Mouse (Mus musculus) intestine, embryonic 16.5 days (tissue): ENCODE results near the gene Cd47. TPM values are rescaled to one million over a fixed set of nuclear protein-coding genes. Genes with fewer than 3 reads are reported as not detected.
A peak's percentile ranks its signal among the peaks of the same experiment; 100 is the strongest.

ENCODE experiments used
- ATAC-seq: fragments of 200-750 bp; cut with Nextera tagmentation; 2 replicates; pipeline ENCODE4 v1.8.0; 2017; ENCODE audit warnings: moderate TSS enrichment, moderate library complexity
- H3K27ac ChIP-seq: fragments of 300-500 bp; sonication (generic); 2 replicates; pipeline ENCODE4 v1.5.1; 2014; ENCODE audit warnings: mild to moderate bottlenecking, low read length
- H3K27me3 ChIP-seq: fragments of 300-500 bp; sonication (generic); replicated peaks from 2 replicates; pipeline ENCODE4 v1.6.1; 2014; ENCODE audit warnings: low read length, control low read depth, mixed read lengths; ENCODE audit not compliant: control insufficient read depth, insufficient read depth
- H3K36me3 ChIP-seq: fragments of 300-500 bp; sonication (generic); 2 replicates; pipeline ENCODE4 v1.6.1; 2014; ENCODE audit warnings: low read length, control low read depth; ENCODE audit not compliant: control insufficient read depth, insufficient read depth
- H3K4me1 ChIP-seq: fragments of 300-500 bp; sonication (generic); 2 replicates; pipeline ENCODE4 v1.6.1; 2014; ENCODE audit warnings: low read length, control low read depth, mixed read lengths; ENCODE audit not compliant: control insufficient read depth, insufficient read depth
- H3K4me2 ChIP-seq: fragments of 300-500 bp; sonication (generic); 2 replicates; pipeline ENCODE4 v1.6.1; 2014; ENCODE audit warnings: low read depth, low read length, control low read depth
- H3K4me3 ChIP-seq: fragments of 300-500 bp; sonication (generic); 2 replicates; pipeline ENCODE4 v1.5.1; 2014; ENCODE audit warnings: mild to moderate bottlenecking, low read length
- H3K9ac ChIP-seq: fragments of 300-500 bp; sonication (generic); 2 replicates; pipeline ENCODE4 v1.6.1; 2014; ENCODE audit warnings: low read depth, low read length
- H3K9me3 ChIP-seq: fragments of 300-500 bp; sonication (generic); 2 replicates; pipeline ENCODE4 v1.6.1; 2016; ENCODE audit warnings: low read length, control low read depth; ENCODE audit not compliant: control insufficient read depth
- WGBS: fragments of 180-500 bp; shearing (Covaris S2); extraction: QIAGEN DNeasy Blood & Tissue Kit; methylation state at CpG from one replicate; pipeline ENCODE4 v1.1.7; 2014; 5-methylcytosine and 5-hydroxymethylcytosine counted together
- polyA plus RNA-seq: library from polyadenylated mRNA; unstranded; fragments of >200 nt; fragmentation: Nextera tagmentation; extraction: Ambion mirVana; gene quantifications from 2 replicates; pipeline ENCODE4 v1.2.1, GENCODE M21; 2015

Cd47 gene
- polyA plus RNA-seq, 1 experiment from 2014 or later, result 80.3 TPM

DNA sequence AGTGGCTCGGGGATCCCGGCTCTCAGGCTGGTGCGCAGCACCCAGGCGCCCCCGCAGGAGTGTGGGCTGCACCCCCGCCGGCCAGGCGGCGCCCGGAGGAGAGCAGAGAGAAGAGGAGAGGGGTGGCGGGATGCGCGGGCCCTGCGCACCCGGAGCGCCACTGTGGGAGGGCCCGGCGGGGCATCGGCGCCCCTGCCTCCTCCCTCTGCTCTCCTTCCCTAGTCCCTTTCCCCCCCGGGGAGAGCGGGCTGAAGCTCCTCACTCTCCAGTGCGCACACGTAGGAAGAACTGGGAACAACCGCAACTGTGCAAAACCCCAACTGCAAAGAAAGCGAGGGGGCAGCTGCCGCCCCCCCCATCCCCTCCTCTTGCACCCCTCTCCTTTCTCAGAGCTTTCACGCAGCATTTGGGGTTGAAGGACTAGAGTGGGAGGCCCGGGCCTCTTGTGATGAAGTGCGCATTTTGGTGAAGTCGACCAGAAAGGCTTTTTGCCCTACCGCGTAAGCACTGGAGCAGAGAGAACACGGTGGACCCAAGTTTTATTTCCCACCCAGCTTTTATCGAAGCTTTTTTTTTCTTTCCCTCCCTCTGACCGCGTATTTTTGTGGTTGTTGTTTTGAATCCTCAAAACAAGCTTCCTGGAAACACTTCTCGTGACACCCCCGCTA, 55.6 kb downstream of the Cd47 start:
- H3K27me3 ChIP-seq, result no peaks in the 10 kb centered on the region
- H3K4me1 ChIP-seq, result peaks cover 20% of the 10 kb centered on the region
- H3K36me3 ChIP-seq, result no peaks in the 10 kb centered on the region
- ATAC-seq, result peak; percentile 79
- H3K4me3 ChIP-seq, result peak overlapping the region; percentile 92
- peak overlapping the region; percentile 99 for H3K27ac ChIP-seq
- H3K9me3 ChIP-seq, result no peaks in the 10 kb centered on the region
- H3K4me2 ChIP-seq, result peak overlapping the region; percentile 71
- peak overlapping the region; percentile 93 for H3K9ac ChIP-seq
- 1% methylated on average over 26 of the region's 39 CpGs for WGBS

DNA sequence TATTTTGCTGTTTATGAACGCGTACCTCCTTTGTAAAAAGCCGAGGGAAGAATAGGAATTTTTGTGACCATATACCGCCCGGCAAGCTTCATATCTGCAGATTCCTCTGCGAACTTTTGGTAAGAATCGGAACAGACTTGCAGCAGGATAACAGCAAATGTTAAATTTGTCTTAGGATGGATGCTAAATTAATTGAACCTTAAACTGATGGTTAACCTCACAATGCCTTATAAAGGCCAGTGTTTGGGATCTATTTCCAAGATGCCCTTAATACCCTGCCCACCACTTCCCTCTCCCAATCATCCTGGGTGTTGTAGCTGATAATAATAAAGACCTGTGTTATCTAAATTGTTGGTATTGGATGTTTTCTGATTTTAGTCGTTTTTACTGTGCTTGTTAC, 56.3 kb downstream of the Cd47 start:
- Histone ChIP-seq H3K4me2 (peak overlapping the region; percentile 71), H3K36me3 (no peaks in the 10 kb centered on the region), H3K4me1 (peaks cover 20% of the 10 kb centered on the region), H3K27me3 (no peaks in the 10 kb centered on the region), H3K9me3 (no peaks in the 10 kb centered on the region), H3K4me3 (peak overlapping the region; percentile 92), H3K27ac (no peak overlapping the region), H3K9ac (peak overlapping the region; percentile 93)
- 15% methylated on average over 8 of the region's 8 CpGs for WGBS
- ATAC-seq, result no peak

DNA sequence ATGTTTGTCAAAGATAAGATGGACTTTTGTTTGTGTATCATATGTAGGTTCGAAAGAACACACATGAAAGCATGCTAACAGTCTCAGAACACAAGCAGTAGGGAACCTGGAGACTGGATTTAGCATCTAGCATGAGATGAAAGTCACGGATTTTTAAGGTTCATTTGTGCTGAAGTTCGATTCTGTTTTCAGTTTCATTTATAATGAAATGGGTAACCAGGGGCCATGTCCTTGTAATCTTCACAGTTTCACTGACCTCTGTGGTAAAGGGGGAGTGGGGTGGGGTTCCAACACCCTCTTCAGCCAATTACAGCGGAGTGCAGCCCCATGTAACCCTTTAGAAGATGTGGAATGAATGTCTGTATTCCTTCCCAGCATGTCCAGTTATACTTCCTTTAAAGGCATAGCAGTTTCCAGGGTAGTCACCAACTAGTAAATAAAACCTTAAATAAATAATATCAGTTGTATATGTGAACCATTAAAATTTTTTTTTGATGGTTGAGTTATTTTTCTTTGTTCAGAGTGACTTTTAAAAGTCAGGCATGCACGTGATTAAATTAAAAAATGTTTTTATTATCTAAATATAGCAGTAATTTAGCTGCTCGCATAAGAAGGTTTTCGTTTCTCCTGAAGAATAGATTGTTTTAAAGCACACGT, 57.3 kb downstream of the Cd47 start:
- Histone ChIP-seq H3K27ac (no peak overlapping the region), H3K4me2 (peak overlapping the region; percentile 44), H3K36me3 (no peaks in the 10 kb centered on the region), H3K27me3 (no peaks in the 10 kb centered on the region), H3K4me1 (peaks cover 20% of the 10 kb centered on the region), H3K4me3 (peak overlapping the region; percentile 22), H3K9me3 (no peaks in the 10 kb centered on the region), H3K9ac (peak overlapping the region; percentile 15; the same call in 1 of the 2 replicates)
- ATAC-seq, result no peak
- WGBS, result 63% methylated on average over 8 of the region's 8 CpGs

DNA sequence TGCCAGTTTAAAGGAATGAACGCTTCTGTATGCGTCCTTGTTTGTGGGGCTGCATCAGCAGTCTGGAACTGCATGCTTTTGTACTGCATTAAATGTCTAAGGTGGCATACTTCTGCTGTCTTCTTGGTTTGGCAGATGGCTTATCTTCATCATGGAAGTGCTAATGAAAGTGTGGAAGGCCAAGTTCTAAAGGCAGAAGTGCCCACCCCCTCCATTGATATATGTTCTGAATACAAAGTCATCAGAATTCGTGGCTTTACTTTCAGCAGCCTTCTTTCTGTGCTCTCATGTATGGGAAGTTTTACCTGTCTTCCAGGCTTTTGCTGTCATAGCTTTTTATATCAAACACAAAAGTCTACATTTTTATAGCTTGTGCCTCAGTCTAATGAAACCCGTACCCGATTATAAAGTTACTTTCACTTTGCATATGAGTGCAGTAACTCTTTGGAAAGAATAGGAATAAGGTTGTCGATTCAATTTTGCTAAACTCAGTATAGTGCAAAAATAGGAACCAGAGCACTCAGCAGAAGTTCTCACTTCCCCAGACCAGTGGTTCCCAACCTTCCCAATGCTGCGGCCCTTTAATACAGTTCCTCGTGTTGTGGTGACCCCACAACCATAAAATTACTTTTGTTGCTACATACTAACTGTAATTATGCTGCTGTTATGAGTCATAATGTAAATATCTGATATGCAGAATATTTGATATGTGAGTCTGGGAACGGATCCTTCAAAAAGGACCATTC, 58.0 kb downstream of the Cd47 start:
- Histone ChIP-seq H3K27me3 (no peaks in the 10 kb centered on the region), H3K36me3 (no peaks in the 10 kb centered on the region), H3K9ac (peak overlapping the region; percentile 15), H3K4me3 (peak overlapping the region; percentile 22), H3K4me2 (peak overlapping the region; percentile 44), H3K4me1 (peaks cover 20% of the 10 kb centered on the region), H3K9me3 (no peaks in the 10 kb centered on the region), H3K27ac (peak overlapping the region; percentile 35)
- 53% methylated on average over 9 of the region's 9 CpGs for WGBS
- ATAC-seq, result no peak

- H3K27ac ChIP-seq, result peak overlapping the region; percentile 35
- peak overlapping the region; percentile 22; the same call in 1 of the 2 replicates for H3K4me3 ChIP-seq
- ATAC-seq, result no peak
- no peaks in the 10 kb centered on the region for H3K36me3 ChIP-seq
- H3K27me3 ChIP-seq, result no peaks in the 10 kb centered on the region
- no peaks in the 10 kb centered on the region for H3K9me3 ChIP-seq
- H3K4me2 ChIP-seq, result peak overlapping the region; percentile 44
- H3K9ac ChIP-seq, result no peak overlapping the region
- 69% methylated on average over 4 of the region's 4 CpGs for WGBS
- peaks cover 20% of the 10 kb centered on the region for H3K4me1 ChIP-seq
These were observed 58.8 kb downstream of the Cd47 start for GRCm38 (mm10) chr16:49858907-49859853.

- Histone ChIP-seq H3K27me3 (no peaks in the 10 kb centered on the region), H3K27ac (no peak overlapping the region), H3K9me3 (no peaks in the 10 kb centered on the region), H3K36me3 (no peaks in the 10 kb centered on the region), H3K4me2 (no peak overlapping the region), H3K9ac (no peak overlapping the region), H3K4me1 (peaks cover 15% of the 10 kb centered on the region), H3K4me3 (no peak overlapping the region)
- 100% methylated on average over 1 of the region's 1 CpGs for WGBS
- ATAC-seq, result no peak
These were observed 61.7 kb downstream of the Cd47 start for GRCm38 (mm10) chr16:49861986-49862385.

- 51% methylated on average over 2 of the region's 2 CpGs for WGBS
- Histone ChIP-seq H3K4me2 (0 out of 2 replicates have a peak overlapping the region, but pooled peaks have one; percentile 19), H3K27me3 (no peaks in the 10 kb centered on the region), H3K4me1 (no peaks in the 10 kb centered on the region; the same call in 1 of the 2 replicates), H3K4me3 (no peak overlapping the region), H3K9me3 (no peaks in the 10 kb centered on the region), H3K27ac (peak overlapping the region; percentile 59), H3K9ac (no peak overlapping the region), H3K36me3 (no peaks in the 10 kb centered on the region)
- peak; percentile 69 for ATAC-seq
These were observed 66.3 kb downstream of the Cd47 start for GRCm38 (mm10) chr16:49866617-49867016.

GRCm38 (mm10) chr16:49868278-49868677, 67.9 kb downstream of the Cd47 start:
- WGBS, result 93% methylated on average over 1 of the region's 1 CpGs
- no peak overlapping the region for H3K27ac ChIP-seq

More at GRCm38 (mm10) chr16:49868278-49868677, 67.9 kb downstream of the Cd47 start:
- Histone ChIP-seq H3K4me2 (no peak overlapping the region), H3K4me3 (no peak overlapping the region), H3K4me1 (no peaks in the 10 kb centered on the region; the same call in 1 of the 2 replicates), H3K36me3 (no peaks in the 10 kb centered on the region), H3K27me3 (no peaks in the 10 kb centered on the region), H3K9ac (no peak overlapping the region), H3K9me3 (no peaks in the 10 kb centered on the region)
- ATAC-seq, result no peak
